Mouse (Mus musculus) lung, postnatal 0 days (tissue): ENCODE results near the gene AI467606. TPM values are rescaled to one million over a fixed set of nuclear protein-coding genes. Genes with fewer than 3 reads are reported as not detected.

Experiments used
- ATAC-seq: fragments of 200-750 bp; cut with Nextera tagmentation; 2 replicates; pipeline ENCODE4 v1.8.0; 2017; ENCODE audit warnings: moderate library complexity
- DNase-seq: peaks from one replicate; pipeline ENCODE4 v3.0.0-alpha.2; 2016; ENCODE audit warnings: low spot score
- H3K27ac ChIP-seq: fragments of 300-500 bp; sonication (generic); 2 replicates; pipeline ENCODE4 v1.5.1; 2014; ENCODE audit warnings: antibody characterized with exemption, mild to moderate bottlenecking, low read length, mixed read lengths
- H3K27me3 ChIP-seq: fragments of 300-500 bp; sonication (generic); replicated peaks from 2 replicates; pipeline ENCODE4 v1.6.1; 2014; ENCODE audit warnings: low read length, mixed read lengths; ENCODE audit not compliant: insufficient read depth
- H3K36me3 ChIP-seq: fragments of 300-500 bp; sonication (generic); 2 replicates; pipeline ENCODE4 v1.6.1; 2014; ENCODE audit warnings: low read length, mixed read lengths; ENCODE audit not compliant: insufficient read depth
- H3K4me1 ChIP-seq: fragments of 300-500 bp; sonication (generic); 2 replicates; pipeline ENCODE4 v1.6.1; 2014; ENCODE audit warnings: antibody characterized with exemption, low read depth, low read length, mixed read lengths; ENCODE audit not compliant: insufficient read depth
- H3K4me2 ChIP-seq: fragments of 300-500 bp; sonication (generic); replicated peaks from 2 replicates; pipeline ENCODE4 v1.6.1; 2014; ENCODE audit warnings: low read depth, mild to moderate bottlenecking, low read length, moderate library complexity, mixed read lengths
- H3K4me3 ChIP-seq: fragments of 300-500 bp; sonication (generic); 2 replicates; pipeline ENCODE4 v1.5.1; 2014; ENCODE audit warnings: low read depth, low read length
- H3K9ac ChIP-seq: fragments of 300-500 bp; sonication (generic); replicated peaks from 2 replicates; pipeline ENCODE4 v1.6.1; 2014; ENCODE audit warnings: low read depth, mild to moderate bottlenecking
- H3K9me3 ChIP-seq: fragments of 300-500 bp; sonication (generic); 2 replicates; pipeline ENCODE4 v1.6.1; 2016; ENCODE audit warnings: low read length, mixed read lengths
- CTCF ChIP-seq: IDR thresholded peaks from 2 replicates; pipeline ENCODE4 v1.5.1; 2016; ENCODE audit warnings: antibody characterized with exemption, mild to moderate bottlenecking
- EP300 ChIP-seq: IDR thresholded peaks from 2 replicates; pipeline ENCODE4 v1.6.1; 2016; ENCODE audit warnings: antibody characterized with exemption, mild to moderate bottlenecking, control low read depth
- WGBS: fragments of 180-500 bp; shearing (Covaris S2); extraction: QIAGEN DNeasy Blood & Tissue Kit; methylation state at CpG from one replicate; pipeline ENCODE4 v1.1.7; 2014; 5-methylcytosine and 5-hydroxymethylcytosine counted together
- polyA plus RNA-seq: library from polyadenylated mRNA; unstranded; fragments of >200 nt; fragmentation: Nextera tagmentation; extraction: Ambion mirVana; gene quantifications from 2 replicates; pipeline ENCODE4 v1.2.1, GENCODE M21; 2015

The AI467606 gene
- polyA plus RNA-seq, 1 experiment from 2014 or later = 16.0 TPM

GRCm38 (mm10) chr7:127134821-127135447 is 43.8 kb downstream of the AI467606 start:
- Histone ChIP-seq H3K4me3 (no peak overlapping the region), H3K36me3 (no peaks in the 10 kb centered on the region), H3K27ac (no peak overlapping the region), H3K9ac (no peak overlapping the region), H3K9me3 (no peaks in the 10 kb centered on the region), H3K4me1 (no peaks in the 10 kb centered on the region), H3K4me2 (no peak overlapping the region), H3K27me3 (no peaks in the 10 kb centered on the region)
- TF ChIP-seq CTCF (no peak), EP300 (no peak)
- 65% methylated on average over 11 of the region's 11 CpGs for WGBS
- DNase-seq (no peak), ATAC-seq (0 out of 2 replicates have a peak, but pooled peaks have one; percentile 12)

GRCm38 (mm10) chr7:127136181-127137071 is 45.3 kb downstream of the AI467606 start:
- Histone ChIP-seq H3K27ac (no peak overlapping the region), H3K36me3 (no peaks in the 10 kb centered on the region), H3K4me1 (no peaks in the 10 kb centered on the region), H3K4me2 (no peak overlapping the region), H3K9me3 (no peaks in the 10 kb centered on the region), H3K9ac (no peak overlapping the region), H3K27me3 (no peaks in the 10 kb centered on the region), H3K4me3 (no peak overlapping the region)
- TF ChIP-seq CTCF (no peak), EP300 (no peak)
- no peak for ATAC-seq
- DNase-seq = no peak
- 73% methylated on average over 22 of the region's 22 CpGs for WGBS

- Histone ChIP-seq H3K36me3 (no peaks in the 10 kb centered on the region), H3K4me3 (no peak within 1 kb of the TSS), H3K27ac (no peak within 1 kb of the TSS), H3K27me3 (no peaks in the 10 kb centered on the region), H3K4me1 (no peaks in the 10 kb centered on the region), H3K9me3 (no peaks in the 10 kb centered on the region), H3K9ac (no peak within 1 kb of the TSS), H3K4me2 (no peak within 1 kb of the TSS)
- ATAC-seq = no peak
- no peak for DNase-seq
- WGBS = 44% methylated on average over 9 of the region's 9 CpGs
- TF ChIP-seq EP300 (no peak), CTCF (no peak)
Measured at GRCm38 (mm10) chr7:127137262-127138017, 46.3 kb downstream of the AI467606 start, which contains the start of gene Spn. Spn (minus strand) TSS chr7:127137823.

- Histone ChIP-seq H3K9ac (no peak overlapping the region), H3K9me3 (no peaks in the 10 kb centered on the region), H3K27ac (no peak overlapping the region), H3K4me3 (no peak overlapping the region), H3K27me3 (no peaks in the 10 kb centered on the region), H3K36me3 (no peaks in the 10 kb centered on the region), H3K4me2 (no peak overlapping the region), H3K4me1 (no peaks in the 10 kb centered on the region)
- TF ChIP-seq CTCF (no peak), EP300 (no peak)
- ATAC-seq (no peak), DNase-seq (no peak)
- WGBS = 88% methylated on average over 7 of the region's 7 CpGs
Measured at GRCm38 (mm10) chr7:127139100-127139499, 47.9 kb downstream of the AI467606 start.

GRCm38 (mm10) chr7:127139562-127139961 is 48.4 kb downstream of the AI467606 start:
- Histone ChIP-seq H3K4me3 (no peak overlapping the region), H3K27me3 (no peaks in the 10 kb centered on the region), H3K36me3 (no peaks in the 10 kb centered on the region), H3K4me1 (no peaks in the 10 kb centered on the region), H3K9me3 (no peaks in the 10 kb centered on the region), H3K4me2 (no peak overlapping the region), H3K9ac (no peak overlapping the region), H3K27ac (no peak overlapping the region)
- DNase-seq (no peak), ATAC-seq (no peak)
- WGBS = 61% methylated on average over 5 of the region's 5 CpGs
- TF ChIP-seq EP300 (no peak), CTCF (no peak)
